Mouse (Mus musculus) cerebellum, adult 11-12 months (tissue): ENCODE results near the gene Iah1.

Experiments
- DNase-seq: peaks from one replicate; pipeline ENCODE4 v3.0.0; 2022

Gene Iah1

DNA sequence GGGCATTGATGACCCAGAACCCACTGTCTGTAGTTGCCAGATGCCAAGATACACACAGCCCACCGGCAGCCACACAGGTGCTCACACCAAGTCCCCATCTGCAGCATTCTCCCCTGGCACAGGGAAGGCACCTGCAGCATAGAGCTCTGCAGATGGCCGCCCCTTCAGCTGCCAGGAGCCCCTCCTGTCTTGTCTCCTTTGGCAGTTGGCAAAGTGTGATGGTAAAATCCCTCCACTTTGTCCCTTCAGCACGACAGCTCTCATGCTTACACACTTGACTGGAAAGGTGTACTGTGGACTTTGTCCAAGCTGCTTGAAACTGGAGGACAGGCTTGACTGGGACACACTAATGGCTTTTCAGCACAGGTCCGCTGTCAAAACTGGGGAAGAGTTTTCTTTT is 4.1 kb downstream of the Iah1 start:
- DNase-seq, result peak; percentile 61

DNA sequence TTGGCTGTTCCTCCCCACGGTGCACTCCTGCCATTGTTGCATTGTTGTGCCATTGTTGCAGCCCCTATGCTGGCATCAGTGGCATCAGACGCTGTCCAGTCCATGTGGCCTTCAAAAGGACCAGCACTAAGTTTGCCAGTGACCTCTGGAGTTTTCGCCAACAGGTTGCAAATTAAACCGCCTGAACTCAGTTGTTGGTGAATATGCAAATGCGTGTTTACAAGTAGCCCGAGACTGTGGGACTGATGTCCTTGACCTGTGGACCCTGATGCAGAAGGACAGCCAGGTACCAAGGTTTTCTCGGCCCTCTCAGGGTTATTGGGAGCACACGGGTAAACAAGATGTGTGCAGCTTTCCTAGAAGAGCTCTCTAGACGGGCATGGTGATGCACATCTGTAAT is 5.0 kb downstream of the Iah1 start:
- DNase-seq, result no peak

DNA sequence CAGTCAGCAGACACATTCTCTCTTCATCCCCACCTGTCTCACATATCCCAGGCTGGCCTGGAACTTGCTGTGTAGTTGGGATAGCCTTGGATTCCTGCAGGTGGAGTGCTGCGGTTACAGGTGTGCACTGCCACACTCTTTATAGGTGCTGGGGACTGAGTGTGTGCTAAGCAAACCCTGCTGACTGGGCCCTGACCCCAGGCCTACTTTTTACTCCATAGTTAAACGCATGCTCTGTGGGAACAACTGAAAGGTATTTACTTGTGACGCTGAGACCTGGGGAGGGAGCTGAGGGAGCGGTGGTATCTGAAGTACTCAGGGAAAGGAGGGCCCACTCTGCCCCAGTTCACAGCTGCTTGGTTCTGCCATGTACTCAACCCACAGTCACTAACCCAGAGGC is 6.1 kb downstream of the Iah1 start:
- DNase-seq, result no peak

GRCm38 (mm10) chr12:21322856-21323255 is 6.7 kb downstream of the Iah1 start:
- no peak for DNase-seq

DNA sequence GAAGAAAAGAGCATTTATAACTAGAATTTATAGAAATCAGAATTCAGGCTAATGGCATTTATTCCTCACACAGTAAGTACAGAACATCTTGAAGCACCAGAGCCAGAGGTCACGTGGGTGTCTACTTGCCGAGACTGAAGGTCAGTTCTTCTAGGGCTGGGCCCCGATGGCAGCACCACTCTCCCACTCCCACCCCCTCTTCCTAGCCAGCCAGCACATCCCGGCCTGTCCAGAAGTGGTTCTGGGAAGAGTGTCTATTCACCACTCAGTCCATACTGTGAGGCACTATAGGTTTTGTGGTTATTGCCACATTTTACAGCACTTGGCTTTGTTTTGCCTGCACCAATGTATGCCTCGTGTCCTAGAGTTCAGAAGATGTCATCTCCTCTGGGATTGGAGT is 7.9 kb downstream of the Iah1 start:
- no peak for DNase-seq

DNA sequence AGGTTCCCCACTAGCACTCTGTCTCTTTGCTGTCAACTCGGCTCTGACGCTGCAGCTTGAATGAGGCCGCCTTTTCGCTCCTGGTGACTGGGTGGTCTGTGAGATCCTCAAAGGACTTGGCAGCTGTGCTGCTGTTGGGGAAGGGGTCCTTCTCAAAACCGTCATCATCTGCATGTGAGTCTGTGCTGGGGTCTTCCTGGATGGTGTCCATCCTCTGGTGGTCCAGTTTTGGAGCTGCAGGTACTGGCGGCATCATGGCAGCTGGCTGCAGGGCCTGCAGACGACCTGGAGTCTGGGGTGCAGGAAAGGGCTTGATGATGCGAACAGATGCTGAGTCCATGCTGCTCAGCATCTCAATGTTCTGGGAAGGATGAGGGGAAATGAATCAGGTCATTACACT is 9.1 kb downstream of the Iah1 start:
- no peak for DNase-seq

DNA sequence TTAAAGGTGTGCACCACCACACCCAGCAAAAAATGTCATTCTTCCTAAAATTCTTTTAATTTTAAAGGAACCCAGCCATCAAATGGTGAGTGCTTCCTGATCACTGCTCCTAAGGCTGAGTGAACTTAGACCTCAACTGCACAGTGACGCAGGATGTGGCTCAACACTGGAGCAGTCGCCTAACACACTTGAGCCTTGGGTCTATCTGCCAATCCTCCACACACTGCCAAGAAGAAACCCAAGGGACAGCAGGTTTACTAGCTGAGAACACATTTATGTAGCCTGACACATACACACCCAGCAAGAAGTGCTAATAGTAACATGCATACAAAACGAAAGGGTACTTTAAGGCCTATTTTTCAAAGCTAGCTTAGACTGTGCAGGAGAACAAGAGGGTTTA is 10.1 kb downstream of the Iah1 start:
- DNase-seq, result no peak

GRCm38 (mm10) chr12:21329661-21330400 is 13.6 kb downstream of the Iah1 start:
- DNase-seq, result no peak

DNA sequence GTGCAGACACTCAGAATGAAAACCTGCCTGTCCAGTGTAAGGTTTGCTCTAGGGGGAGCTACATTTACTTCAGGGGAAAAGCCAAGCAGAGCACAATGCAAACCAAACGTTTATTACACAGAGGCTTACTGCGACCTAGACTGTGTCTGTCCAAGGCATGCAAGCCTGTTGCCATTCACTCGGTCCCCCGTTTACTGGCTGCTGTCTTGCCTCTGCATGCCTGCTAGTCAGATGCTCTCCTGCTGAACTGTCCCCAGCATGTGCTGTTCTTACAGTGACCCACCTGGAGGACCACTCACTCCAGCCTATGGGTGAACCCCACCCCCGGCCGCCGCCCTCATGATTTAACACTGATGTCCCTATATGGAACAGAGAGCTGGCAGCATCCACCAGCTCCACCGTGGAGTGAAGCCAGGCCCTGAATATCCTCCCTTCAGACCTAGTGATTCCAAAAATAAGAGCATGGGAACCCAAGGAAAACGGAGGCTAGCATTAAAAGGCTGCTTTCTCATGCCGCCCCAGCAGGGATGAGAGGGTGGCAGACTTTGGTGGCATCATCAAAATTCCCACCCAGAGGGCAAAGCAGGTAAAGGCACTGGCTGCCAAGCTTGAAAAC is 14.9 kb downstream of the Iah1 start:
- DNase-seq, result no peak

DNA sequence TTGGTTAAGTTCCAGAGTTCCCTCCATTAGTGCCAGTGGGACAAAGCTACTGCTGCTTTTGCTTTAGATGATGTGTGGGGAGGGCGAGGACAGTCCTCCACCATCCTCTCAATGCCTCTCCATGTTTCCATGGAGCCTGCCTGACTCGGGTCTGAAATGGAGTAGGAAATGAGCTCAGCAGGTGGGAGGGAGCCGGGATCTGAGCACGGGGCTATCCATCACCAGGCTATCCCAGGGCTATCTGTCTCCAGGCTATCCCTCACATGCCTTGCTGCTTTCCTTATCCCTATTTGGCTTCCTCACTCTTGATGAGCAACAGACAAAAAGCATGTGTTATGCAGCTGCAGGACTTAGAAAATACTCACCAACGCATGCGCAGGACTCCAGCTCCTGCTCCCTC is 15.5 kb downstream of the Iah1 start:
- DNase-seq, result no peak

DNA sequence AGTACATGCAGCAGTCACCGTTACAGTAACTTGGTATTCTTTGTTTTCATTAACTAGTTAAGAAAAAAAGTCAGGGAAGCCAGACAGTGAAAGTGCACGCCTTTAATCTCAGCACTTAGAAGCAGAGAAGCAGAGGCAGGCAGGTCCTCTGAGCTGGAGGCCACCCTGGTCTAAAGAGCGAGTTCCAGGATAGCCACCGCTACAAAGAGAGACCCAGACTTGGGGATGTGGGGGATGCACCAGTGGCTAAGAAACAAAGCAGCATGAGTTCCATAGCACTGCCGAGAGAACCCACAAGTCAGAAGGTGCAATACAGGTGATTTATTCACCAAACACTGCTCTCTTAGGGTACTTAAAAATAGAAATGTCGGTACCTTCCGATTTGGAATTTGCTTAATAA is 16.8 kb downstream of the Iah1 start:
- no peak for DNase-seq

GRCm38 (mm10) chr12:21333766-21334165 is 17.6 kb downstream of the Iah1 start:
- DNase-seq, result no peak

DNA sequence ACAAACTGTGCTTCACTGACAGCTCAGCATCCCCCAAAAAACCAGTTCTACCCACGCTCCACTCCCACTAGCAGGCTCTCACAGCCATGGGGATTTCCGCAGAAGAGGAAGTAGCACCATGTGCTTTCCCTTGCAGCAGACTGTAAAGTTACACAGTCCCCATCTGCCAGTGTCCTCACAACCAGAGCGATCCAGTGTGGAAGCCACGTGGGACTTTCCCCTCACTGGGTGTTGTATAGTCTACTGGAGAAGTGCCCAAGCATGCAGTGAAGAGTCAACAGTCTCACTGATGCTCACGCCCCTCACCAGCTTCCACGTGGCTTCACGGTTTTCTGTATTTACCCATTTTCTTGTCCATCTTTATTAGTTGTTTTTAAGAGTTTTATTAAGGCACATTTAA is 19.7 kb downstream of the Iah1 start:
- DNase-seq, result no peak

GRCm38 (mm10) chr12:21337171-21337570 is 21.0 kb downstream of the Iah1 start:
- no peak for DNase-seq

GRCm38 (mm10) chr12:21340674-21341073 is 24.5 kb downstream of the Iah1 start:
- no peak for DNase-seq

DNA sequence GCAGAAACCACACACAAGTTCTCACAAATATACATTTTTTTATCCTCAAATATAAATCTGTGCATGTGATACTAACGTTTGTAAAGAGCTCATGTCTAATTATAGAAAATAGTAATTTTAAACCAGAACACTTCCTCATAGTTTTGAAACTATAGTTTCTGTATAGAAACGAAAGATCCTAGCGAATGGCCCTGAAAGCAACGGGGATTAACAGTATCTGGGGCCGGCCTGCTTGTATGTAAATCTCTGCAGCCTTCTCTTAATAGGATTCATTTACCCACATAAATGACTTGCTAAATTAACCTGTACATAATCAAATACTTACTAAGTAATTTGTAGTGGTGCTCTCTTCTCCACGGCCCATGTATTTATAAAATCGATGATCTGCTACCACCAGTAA is 30.8 kb downstream of the Iah1 start:
- DNase-seq, result no peak

DNA sequence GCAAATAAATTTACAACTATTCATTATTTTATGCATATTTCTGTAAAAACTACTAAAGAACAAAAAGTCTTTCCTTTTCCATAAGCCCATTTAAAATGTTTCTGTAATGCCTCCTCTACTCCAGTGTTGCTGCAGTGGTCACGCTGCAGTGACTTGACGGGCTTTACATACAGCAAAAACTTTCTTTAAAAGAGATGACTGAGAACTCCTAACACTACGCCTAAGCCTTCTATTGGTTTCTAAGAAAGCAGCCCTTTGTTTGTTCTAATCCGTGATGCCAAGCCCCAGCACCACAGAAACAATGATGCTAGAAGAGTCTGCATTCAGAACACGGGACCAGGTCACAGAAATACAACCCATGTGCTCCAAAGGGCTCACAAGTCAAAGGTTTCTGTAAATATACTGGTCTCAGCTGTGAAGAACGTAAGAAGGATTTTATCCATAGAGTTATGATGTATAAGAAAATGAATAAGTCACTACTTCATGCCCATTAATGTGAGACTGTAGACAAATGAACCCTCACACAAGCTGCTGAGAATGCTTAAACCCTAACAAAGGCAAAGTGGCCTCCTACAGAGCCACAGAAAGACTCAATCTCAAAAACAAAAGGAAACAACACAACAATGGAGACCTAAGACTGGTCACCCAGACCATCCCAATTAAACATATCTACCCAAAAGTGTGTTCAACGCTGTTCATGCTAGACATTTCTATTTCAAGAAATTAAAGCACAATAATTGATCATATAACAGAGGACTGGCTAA is 34.1 kb downstream of the Iah1 start:
- DNase-seq, result no peak

- no peak for DNase-seq
Observed at GRCm38 (mm10) chr12:21353681-21354080, 37.5 kb downstream of the Iah1 start.

GRCm38 (mm10) chr12:21362686-21363085 is 46.5 kb downstream of the Iah1 start:
- DNase-seq, result no peak

DNA sequence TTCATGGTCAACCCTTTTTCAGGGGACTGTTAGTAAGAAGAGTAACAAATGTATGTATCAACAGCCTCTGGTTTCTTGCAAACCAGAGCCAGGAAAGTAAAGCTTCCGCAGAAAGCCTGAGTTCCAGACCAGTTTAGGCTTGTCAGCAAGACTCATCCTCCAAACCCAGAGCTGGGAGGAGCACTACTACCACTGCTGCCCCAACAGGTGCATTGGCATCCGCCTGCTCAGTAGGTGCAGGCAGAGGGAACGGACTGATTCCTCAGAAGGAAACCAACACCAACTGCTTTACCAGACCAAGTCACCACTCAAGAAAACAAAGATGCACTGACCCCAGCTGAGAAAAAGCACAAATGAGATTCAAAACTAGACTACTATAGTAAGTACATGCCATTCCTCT is 47.0 kb downstream of the Iah1 start:
- no peak for DNase-seq

GRCm38 (mm10) chr12:21364624-21365435 is 48.6 kb downstream of the Iah1 start:
- DNase-seq, result no peak

GRCm38 (mm10) chr12:21368376-21369086 is 52.3 kb downstream of the Iah1 start:
- DNase-seq, result no peak

- DNase-seq, result no peak
Observed at GRCm38 (mm10) chr12:21369087-21369410, 52.9 kb downstream of the Iah1 start.
